Mouse (Mus musculus) limb, embryonic 10.5 days (tissue): Measurements from ENCODE around the gene Rnf150. TPM values are rescaled to one million over a fixed set of nuclear protein-coding genes. Genes with fewer than 3 reads are reported as not detected.

Experiments
- DNase-seq: peaks from one replicate; pipeline ENCODE4 v3.0.0-alpha.2; 2017; ENCODE audit warnings: low spot score
- H3K27ac ChIP-seq: fragments of 300-500 bp; sonication (generic); 2 replicates; pipeline ENCODE4 v1.5.1; 2016; ENCODE audit warnings: mild to moderate bottlenecking
- H3K27me3 ChIP-seq: fragments of 300-500 bp; sonication (generic); 2 replicates; pipeline ENCODE4 v1.6.1; 2016; ENCODE audit warnings: low read depth, mild to moderate bottlenecking; ENCODE audit not compliant: poor library complexity, severe bottlenecking
- H3K36me3 ChIP-seq: fragments of 300-500 bp; sonication (generic); 2 replicates; pipeline ENCODE4 v1.6.1; 2016; ENCODE audit warnings: mild to moderate bottlenecking, moderate library complexity
- H3K4me1 ChIP-seq: fragments of 300-500 bp; sonication (generic); 2 replicates; pipeline ENCODE4 v1.6.1; 2016
- H3K4me3 ChIP-seq: fragments of 300-500 bp; sonication (generic); 2 replicates; pipeline ENCODE4 v1.5.1; 2016; ENCODE audit warnings: mild to moderate bottlenecking, moderate library complexity
- H3K9me3 ChIP-seq: fragments of 300-500 bp; sonication (generic); replicated peaks from 2 replicates; pipeline ENCODE4 v1.6.1; 2016; ENCODE audit warnings: mild to moderate bottlenecking
- WGBS: fragments of 180-500 bp; shearing (Covaris S2); methylation state at CpG from one replicate; pipeline ENCODE4 v1.1.7; 2016; 5-methylcytosine and 5-hydroxymethylcytosine counted together
- polyA plus RNA-seq: library from polyadenylated mRNA; unstranded; fragments of >200 nt; fragmentation: Nextera tagmentation; extraction: Ambion mirVana; gene quantifications from 2 replicates; pipeline ENCODE4 v1.2.1, GENCODE M21; 2016

The Rnf150 gene
- polyA plus RNA-seq, 1 experiment from 2014 or later: 2.1 TPM

DNA sequence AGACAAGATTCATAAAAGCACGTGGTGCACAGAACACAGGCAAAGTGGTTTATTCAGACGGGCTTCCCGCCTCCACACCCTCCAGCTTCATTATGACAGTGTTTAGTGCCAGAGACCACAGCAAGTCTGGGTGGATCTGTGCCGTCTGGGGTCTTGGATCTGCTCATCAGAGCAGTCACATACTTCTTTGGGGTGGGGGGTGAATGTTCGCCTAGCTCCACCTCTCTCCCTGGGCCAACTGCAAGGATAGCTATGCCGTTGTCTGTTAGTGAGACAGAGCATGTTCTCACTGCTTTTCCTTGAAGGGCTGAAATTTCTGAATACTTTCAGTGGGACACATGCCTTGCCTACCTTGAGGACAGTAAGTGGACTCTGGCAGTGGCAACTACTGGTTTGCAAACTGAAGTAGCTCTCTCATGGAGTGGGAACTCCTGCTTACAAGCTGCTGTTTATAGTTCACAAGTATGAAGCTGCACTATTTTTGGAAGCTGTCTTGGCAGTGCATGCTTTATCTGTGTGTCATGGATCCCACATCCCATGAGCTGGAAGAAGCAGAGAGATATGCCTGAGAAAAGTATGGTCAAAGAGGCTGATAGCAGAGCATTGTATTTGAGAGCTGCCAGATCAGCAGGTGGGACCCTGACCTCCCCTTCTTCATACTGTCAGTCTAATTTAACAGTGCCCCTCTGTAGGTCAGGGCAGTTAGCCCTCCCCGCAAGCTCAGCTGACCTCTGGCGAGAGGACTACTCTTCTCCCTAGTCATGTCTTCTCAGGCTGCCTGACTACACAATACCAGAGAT is 104.9 kb downstream of the Rnf150 start:
- Histone ChIP-seq H3K27ac (no peak overlapping the region), H3K4me3 (no peak overlapping the region), H3K9me3 (no peaks in the 10 kb centered on the region), H3K4me1 (peaks cover 54% of the 10 kb centered on the region), H3K36me3 (no peaks in the 10 kb centered on the region), H3K27me3 (no peaks in the 10 kb centered on the region)
- no peak for DNase-seq
- WGBS: 79% methylated on average over 8 of the region's 8 CpGs

DNA sequence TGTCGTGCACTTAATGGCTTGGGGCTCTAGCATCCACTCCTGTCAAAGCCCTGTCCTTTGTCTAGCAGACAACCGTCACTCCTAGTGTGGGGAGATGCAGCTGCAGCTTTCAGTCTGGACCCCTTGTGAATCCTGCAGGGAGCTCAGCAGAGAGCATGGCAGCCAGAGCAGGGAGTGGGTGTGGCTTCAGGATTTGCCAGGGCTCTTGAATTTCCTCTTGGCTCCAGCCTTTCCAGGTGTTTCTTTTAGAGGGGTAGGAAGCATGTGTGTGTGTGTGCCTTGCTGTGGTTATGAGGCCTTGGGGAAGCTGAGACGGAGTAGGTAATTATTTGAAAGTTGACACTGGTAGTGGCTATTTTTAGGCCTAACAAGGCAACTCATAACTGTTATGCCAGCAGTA is 106.8 kb downstream of the Rnf150 start:
- no peaks in the 10 kb centered on the region for H3K27me3 ChIP-seq
- H3K4me3 ChIP-seq: no peak overlapping the region
- H3K4me1 ChIP-seq: peaks cover 60% of the 10 kb centered on the region
- H3K27ac ChIP-seq: peak overlapping the region; percentile 76
- no peaks in the 10 kb centered on the region for H3K9me3 ChIP-seq
- 29% methylated on average over 3 of the region's 3 CpGs for WGBS
- H3K36me3 ChIP-seq: no peaks in the 10 kb centered on the region
- peak; percentile 45 for DNase-seq

DNA sequence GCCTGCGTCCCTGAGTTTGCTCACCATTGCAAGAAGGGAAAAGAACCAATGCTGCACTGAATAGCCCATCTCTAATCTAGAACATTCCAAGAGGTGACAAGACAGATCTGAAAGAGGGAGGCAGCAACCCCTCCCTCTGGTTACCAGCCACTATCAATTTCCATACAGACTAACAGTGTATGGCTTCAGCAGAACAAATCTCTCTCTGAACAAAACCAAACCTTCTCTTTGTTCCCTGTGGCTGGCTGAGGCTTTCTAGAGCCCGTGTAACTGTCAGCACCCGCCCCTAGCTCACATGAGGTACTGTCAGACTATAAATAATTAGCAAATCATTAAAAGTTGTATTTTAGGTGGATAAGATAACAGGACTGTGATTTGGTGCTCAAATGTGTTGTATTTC is 109.7 kb downstream of the Rnf150 start:
- no peaks in the 10 kb centered on the region for H3K9me3 ChIP-seq
- peaks cover 56% of the 10 kb centered on the region for H3K4me1 ChIP-seq
- 71% methylated on average over 3 of the region's 3 CpGs for WGBS
- DNase-seq: no peak
- H3K36me3 ChIP-seq: no peaks in the 10 kb centered on the region
- H3K4me3 ChIP-seq: no peak overlapping the region
- peak overlapping the region; percentile 73 for H3K27ac ChIP-seq
- no peaks in the 10 kb centered on the region for H3K27me3 ChIP-seq

DNA sequence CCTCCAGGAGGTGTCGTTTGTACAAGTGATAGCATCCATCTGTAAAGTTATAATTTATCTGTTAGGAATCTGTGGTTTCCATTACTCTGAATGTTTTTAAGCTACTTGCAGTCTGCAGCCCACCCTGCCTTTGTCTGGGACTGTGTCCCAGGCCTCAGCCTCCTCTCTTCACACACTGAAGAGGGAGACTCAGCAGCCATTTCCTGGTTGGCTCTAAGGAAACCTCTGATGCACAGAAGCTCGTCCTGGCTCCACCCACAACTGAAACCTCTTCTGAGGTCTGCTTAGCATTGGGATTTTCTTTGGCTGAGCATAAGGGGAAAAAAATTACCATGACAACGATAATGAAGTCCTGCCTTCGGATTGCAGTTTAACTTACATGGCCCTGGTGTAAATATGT is 110.2 kb downstream of the Rnf150 start:
- H3K36me3 ChIP-seq: no peaks in the 10 kb centered on the region
- no peak for DNase-seq
- peaks cover 51% of the 10 kb centered on the region for H3K4me1 ChIP-seq
- peak overlapping the region; percentile 73; the same call in 1 of the 2 replicates for H3K27ac ChIP-seq
- no peak overlapping the region for H3K4me3 ChIP-seq
- H3K9me3 ChIP-seq: no peaks in the 10 kb centered on the region
- no peaks in the 10 kb centered on the region for H3K27me3 ChIP-seq
- WGBS: 50% methylated on average over 4 of the region's 4 CpGs

DNA sequence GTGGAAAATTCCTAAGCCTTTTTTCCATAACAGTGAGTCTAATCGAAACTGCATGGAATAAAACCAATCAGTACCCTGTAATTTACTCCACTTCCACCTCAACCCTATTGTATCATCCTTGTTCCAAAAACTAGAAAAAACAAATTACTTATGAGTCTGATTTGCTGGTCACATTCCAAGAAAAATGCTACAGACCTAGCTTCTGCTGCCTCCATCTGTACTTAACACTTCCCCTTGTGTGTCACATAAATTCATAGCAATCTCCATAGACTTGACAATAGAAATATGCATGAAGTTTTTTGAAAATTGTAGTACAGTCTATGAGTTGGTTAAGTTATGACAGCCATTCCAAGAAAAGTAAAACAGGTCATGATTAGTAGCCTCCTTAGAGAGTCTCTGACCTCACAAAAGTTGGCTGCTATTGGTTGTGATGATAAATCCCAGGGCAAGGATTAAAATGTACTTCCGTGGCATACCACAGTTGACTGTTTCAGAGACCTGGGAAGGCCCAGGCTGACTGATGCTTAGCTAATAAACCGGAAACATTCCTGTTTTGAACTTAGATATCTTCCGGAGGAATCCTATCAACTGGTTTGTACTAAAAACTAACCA is 118.2 kb downstream of the Rnf150 start:
- Histone ChIP-seq H3K4me1 (0 out of 2 replicates have a peak, but pooled peaks cover 4% of the 10 kb centered on the region), H3K27me3 (no peaks in the 10 kb centered on the region), H3K4me3 (no peak overlapping the region), H3K9me3 (no peaks in the 10 kb centered on the region), H3K36me3 (no peaks in the 10 kb centered on the region), H3K27ac (no peak overlapping the region)
- DNase-seq: no peak
- WGBS: 88% methylated on average over 4 of the region's 4 CpGs

DNA sequence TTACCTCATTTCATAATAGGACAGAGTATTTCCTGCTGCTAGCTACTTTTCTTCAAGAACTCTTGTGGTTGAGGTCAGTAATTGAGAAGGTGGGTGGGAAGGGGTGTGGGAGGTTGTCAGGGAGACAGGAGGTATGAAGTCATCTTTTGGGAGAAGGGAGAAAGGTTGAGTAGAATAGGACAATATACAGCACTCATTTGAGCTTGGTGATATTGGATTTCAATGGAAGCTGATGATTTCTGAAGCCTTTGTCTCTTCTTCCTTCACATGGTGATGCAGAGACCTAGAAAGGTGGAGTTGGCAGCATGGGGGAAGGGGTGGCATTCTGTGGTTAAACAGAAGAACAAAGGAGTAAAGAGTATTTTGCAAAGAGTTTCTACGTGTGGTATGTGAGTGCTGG is 119.7 kb downstream of the Rnf150 start:
- no peaks in the 10 kb centered on the region for H3K9me3 ChIP-seq
- no peaks in the 10 kb centered on the region for H3K36me3 ChIP-seq
- no peaks in the 10 kb centered on the region for H3K27me3 ChIP-seq
- no peak overlapping the region for H3K4me3 ChIP-seq
- no peak overlapping the region for H3K27ac ChIP-seq
- no peaks in the 10 kb centered on the region for H3K4me1 ChIP-seq
- WGBS: 78% methylated on average over 1 of the region's 1 CpGs
- no peak for DNase-seq

DNA sequence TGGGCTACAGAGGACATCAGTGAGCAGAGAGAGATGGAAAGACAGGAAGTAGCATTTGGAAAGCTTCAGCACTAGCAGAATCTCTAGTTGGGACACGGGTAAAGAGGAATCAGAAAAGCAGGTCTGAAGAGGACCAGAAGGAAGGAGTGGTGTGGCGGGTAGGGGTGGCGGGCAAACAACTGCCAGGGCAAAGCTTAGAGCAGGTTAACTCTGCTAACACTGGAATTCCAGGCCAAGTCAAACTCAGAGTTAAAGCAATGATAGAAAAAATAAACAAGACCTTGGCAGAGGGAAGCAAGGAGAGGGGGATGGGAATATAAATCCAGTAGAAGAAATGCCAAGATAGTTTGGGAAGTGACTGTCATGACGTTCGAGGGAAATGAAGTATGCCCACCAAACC is 120.1 kb downstream of the Rnf150 start:
- no peak for DNase-seq
- no peak overlapping the region for H3K4me3 ChIP-seq
- 88% methylated on average over 5 of the region's 5 CpGs for WGBS

DNA sequence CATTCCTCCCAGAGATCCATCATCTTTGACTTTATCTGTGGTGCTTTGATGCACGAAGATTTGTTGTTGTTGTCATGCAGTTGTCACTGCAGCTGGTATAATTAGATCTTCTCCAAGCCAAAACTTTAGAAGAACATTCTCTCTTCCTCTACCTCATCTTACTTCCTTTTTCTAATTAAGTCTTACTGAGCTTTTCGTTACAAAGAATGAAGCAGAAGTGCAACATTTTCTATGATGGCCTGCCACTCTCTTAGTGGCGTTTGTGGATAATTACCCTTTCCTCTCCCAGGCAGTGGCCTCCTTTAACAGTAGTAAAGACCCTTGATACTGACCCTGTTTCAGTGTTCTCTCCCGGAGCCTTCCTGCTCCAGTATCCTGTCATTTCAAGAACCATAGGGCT is 128.9 kb downstream of the Rnf150 start:
- Histone ChIP-seq H3K9me3 (no peaks in the 10 kb centered on the region), H3K4me3 (no peak overlapping the region), H3K27me3 (no peaks in the 10 kb centered on the region), H3K4me1 (no peaks in the 10 kb centered on the region), H3K36me3 (no peaks in the 10 kb centered on the region), H3K27ac (no peak overlapping the region)
- WGBS: 59% methylated on average over 4 of the region's 4 CpGs
- no peak for DNase-seq

More for the DNA sequence above, 120.1 kb downstream of the Rnf150 start:
- no peak overlapping the region for H3K27ac ChIP-seq
- H3K9me3 ChIP-seq: no peaks in the 10 kb centered on the region
- H3K4me1 ChIP-seq: no peaks in the 10 kb centered on the region
- H3K27me3 ChIP-seq: no peaks in the 10 kb centered on the region
- H3K36me3 ChIP-seq: no peaks in the 10 kb centered on the region

DNA sequence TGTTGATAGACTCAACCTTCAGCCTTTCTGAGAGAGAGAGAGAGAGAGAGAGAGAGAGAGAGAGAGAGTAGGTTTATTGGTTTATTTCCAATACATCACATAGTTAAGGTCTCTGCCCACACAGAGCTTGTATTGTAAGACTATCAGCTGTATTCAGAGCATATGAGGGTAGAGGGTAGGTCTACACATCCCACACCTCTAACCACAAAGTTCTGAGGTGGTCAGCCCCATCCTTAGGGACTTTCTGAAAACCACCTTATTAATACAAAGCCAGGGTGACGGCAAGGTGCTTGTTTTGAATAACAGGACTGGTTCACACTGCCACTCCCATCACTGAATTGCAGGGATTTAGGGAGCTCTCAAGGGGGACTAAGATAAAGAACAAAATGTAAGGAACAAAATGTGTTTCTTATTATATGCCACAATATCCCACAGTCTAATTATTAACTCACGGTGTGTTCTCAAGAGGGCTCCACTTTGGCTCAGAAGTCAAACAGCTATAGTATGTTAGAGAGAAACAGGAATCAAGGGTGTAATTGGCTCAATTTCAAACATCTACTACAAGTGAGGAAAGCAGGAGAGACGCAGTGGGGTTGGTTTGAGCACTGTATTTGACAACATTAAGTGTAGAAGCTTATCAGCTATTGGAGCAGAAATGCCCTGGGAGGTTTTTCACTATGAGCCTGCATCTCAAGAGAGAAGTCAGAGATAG is 132.7 kb downstream of the Rnf150 start:
- no peak for DNase-seq

DNA sequence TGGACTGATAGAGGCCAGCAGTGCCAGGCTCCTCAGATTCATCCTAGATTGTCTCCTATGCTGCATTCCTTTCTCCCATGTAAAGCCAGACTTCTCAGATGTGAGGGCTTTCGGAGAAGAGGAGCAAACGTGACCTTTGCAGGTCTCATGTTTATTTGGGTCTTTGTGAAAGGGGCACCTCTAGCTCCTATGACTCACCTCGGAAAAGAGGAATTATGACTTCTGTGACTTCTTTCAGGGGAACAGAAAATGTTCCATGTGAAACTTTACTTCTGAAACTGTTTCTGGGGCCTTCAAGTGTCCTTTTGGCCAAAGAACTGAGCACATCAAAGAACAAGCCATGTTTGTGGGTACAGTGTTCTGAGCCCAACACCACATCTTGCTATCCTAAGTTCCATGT is 133.7 kb downstream of the Rnf150 start:
- DNase-seq: no peak
- WGBS: 80% methylated on average over 3 of the region's 3 CpGs
- Histone ChIP-seq H3K9me3 (no peaks in the 10 kb centered on the region), H3K27ac (no peak overlapping the region), H3K4me3 (no peak overlapping the region), H3K36me3 (no peaks in the 10 kb centered on the region), H3K4me1 (no peaks in the 10 kb centered on the region), H3K27me3 (no peaks in the 10 kb centered on the region)

More for the DNA sequence above, 132.7 kb downstream of the Rnf150 start:
- no peak overlapping the region for H3K4me3 ChIP-seq
- H3K27me3 ChIP-seq: no peaks in the 10 kb centered on the region
- 80% methylated on average over 3 of the region's 3 CpGs for WGBS
- no peaks in the 10 kb centered on the region for H3K9me3 ChIP-seq
- no peak overlapping the region for H3K27ac ChIP-seq
- no peaks in the 10 kb centered on the region for H3K4me1 ChIP-seq
- no peaks in the 10 kb centered on the region for H3K36me3 ChIP-seq

DNA sequence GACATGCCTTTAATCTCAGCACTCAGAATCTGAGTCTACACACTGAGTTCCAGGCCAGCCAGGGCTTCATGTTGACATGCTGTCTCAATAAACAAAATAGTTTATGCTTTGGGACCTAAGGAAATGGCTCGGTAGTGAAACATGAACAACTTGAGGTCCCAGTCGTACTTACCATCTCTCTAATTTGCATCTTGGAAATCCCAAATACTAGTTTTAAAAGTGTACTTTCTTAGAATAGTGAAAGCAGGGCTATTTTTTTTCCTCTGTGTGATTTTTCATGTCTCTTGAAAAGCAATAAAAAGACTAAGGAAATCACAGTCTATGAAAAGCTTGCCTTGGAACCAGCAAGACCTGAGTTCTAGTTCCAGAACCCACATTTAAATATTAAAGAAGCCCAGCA is 135.6 kb downstream of the Rnf150 start:
- Histone ChIP-seq H3K27ac (no peak overlapping the region), H3K4me1 (no peaks in the 10 kb centered on the region), H3K9me3 (no peaks in the 10 kb centered on the region), H3K36me3 (no peaks in the 10 kb centered on the region), H3K27me3 (no peaks in the 10 kb centered on the region), H3K4me3 (no peak overlapping the region)
- 83% methylated on average over 2 of the region's 2 CpGs for WGBS
- DNase-seq: no peak

DNA sequence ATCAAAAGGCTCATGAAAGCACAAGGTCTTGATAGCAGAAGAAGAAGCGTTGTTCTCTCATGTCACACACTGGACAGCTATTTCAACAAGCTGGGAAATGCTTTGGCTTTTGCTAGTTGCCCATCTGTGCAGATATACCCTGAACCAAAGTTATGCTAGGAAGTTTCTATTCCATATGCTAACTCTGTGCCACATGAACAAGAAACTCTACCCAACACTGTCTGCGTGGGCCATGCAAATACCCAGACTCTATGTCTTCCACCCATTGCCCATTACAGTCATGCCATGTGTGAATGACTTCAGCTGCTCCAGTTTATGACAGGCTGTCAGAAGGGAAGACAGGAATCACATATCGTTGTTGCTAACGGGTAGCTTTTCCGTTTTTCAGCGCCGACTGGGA is 140.0 kb downstream of the Rnf150 start:
- Histone ChIP-seq H3K27me3 (no peaks in the 10 kb centered on the region), H3K36me3 (peaks cover 7% of the 10 kb centered on the region; the same call in 1 of the 2 replicates), H3K4me1 (no peaks in the 10 kb centered on the region), H3K9me3 (no peaks in the 10 kb centered on the region), H3K27ac (no peak overlapping the region), H3K4me3 (no peak overlapping the region)
- no peak for DNase-seq
- 95% methylated on average over 7 of the region's 7 CpGs for WGBS

DNA sequence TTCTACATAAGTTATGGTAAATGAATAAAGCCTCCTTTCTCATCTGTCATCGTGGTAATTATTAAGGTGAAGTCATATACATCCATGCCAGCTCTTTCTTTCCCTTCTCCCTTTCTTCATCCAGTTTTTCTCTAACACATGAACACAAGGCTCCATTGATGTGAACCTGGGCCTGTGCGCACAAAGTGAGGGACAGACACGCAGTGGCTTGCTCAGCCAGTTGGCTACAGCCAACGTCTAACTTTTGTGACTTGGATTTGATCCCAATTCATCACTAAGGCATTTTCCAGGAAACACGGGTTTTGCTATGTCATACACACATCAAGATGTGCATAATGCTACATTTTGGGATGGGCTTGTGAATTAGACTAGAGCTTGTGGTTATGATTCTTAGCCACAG is 146.3 kb downstream of the Rnf150 start:
- H3K27ac ChIP-seq: no peak overlapping the region
- no peaks in the 10 kb centered on the region for H3K27me3 ChIP-seq
- no peak overlapping the region for H3K4me3 ChIP-seq
- no peak for DNase-seq
- H3K9me3 ChIP-seq: no peaks in the 10 kb centered on the region
- peaks cover 4% of the 10 kb centered on the region; the same call in 1 of the 2 replicates for H3K36me3 ChIP-seq
- WGBS: 92% methylated on average over 5 of the region's 5 CpGs
- H3K4me1 ChIP-seq: peaks cover 13% of the 10 kb centered on the region; the same call in 1 of the 2 replicates
